22 mouse cellular contexts compared by ENCODE assay signal in genomic region chr4:99030686-99031085, GRCm38 (mm10). TPM values are rescaled to one million over a fixed set of nuclear protein-coding genes. Genes with fewer than 3 reads are reported as not detected.
A peak's percentile ranks its signal among the peaks of the same experiment; 100 is the strongest.
DNase-seq lines count a peak whose midpoint lies in the region; ATAC-seq and TF ChIP-seq lines count a peak whose summit lies in the region.
"Had no signal": no experiment of that assay in that cellular context is flagged by ENCODE, and none has a peak within 500 bp of the region (broad histone marks: within the 10 kb centered on the region; RNA-seq: fewer than 3 reads in every experiment).

Gene Angptl3 (plus strand): TSS chr4:99030954.

- TF ChIP-seq CTCF in liver, adult 2 months (IDR thresholded peaks at IDR 0.05; ENCODE audit: low read depth, low read length) = no peak
- no peak for TF ChIP-seq CTCF in hindbrain, postnatal 0 days (IDR thresholded peaks at IDR 0.05; ENCODE audit: low read depth)

- peak within 1 kb of the TSS; percentile 92 for H3K27ac ChIP-seq in liver, adult 2 months (replicated peaks; ENCODE audit: insufficient read depth, low read depth, low read length)
- no peak within 1 kb of the TSS for H3K27ac ChIP-seq in liver, embryonic 16.5 days (ENCODE audit: low read length)
- H3K27ac ChIP-seq in hindbrain, postnatal 0 days = no peak within 1 kb of the TSS
- H3K27ac ChIP-seq: forebrain, embryonic 10.5 days; gastrocnemius, adult 2 months; heart, embryonic 10.5 days; hindbrain, embryonic 13.5 days; intestine, embryonic 15.5 days; neural tube, embryonic 12.5 days had no signal

- no peaks in the 10 kb centered on the region for H3K4me1 ChIP-seq in erythroblast, embryonic 14.5 days (ENCODE audit: control insufficient read depth)
- peaks cover 9% of the 10 kb centered on the region; the same call in 1 of the 2 replicates for H3K4me1 ChIP-seq in liver, adult 2 months (ENCODE audit: control insufficient read depth, insufficient read depth, low read length)
- H3K4me1 ChIP-seq in liver, embryonic 16.5 days (ENCODE audit: control insufficient read depth, low read depth, low read length) = no peaks in the 10 kb centered on the region; the same call in 1 of the 2 replicates
- no peaks in the 10 kb centered on the region for H3K4me1 ChIP-seq in hindbrain, postnatal 0 days (ENCODE audit: insufficient read depth, low read length)
- H3K4me1 ChIP-seq: forebrain, embryonic 10.5 days; heart, embryonic 10.5 days; hindbrain, embryonic 13.5 days; intestine, embryonic 15.5 days; neural tube, embryonic 12.5 days had no signal

- H3K27me3 ChIP-seq in erythroblast, embryonic 14.5 days (ENCODE audit: control insufficient read depth) = no peaks in the 10 kb centered on the region
- H3K27me3 ChIP-seq in liver, adult 2 months (ENCODE audit: control insufficient read depth, insufficient read depth, low read length) = no peaks in the 10 kb centered on the region
- H3K27me3 ChIP-seq in liver, embryonic 16.5 days (ENCODE audit: control insufficient read depth, insufficient read depth, low read depth, low read length) = no peaks in the 10 kb centered on the region
- no peaks in the 10 kb centered on the region for H3K27me3 ChIP-seq in hindbrain, postnatal 0 days (ENCODE audit: insufficient read depth, low read length)
- H3K27me3 ChIP-seq: hindbrain, embryonic 13.5 days; intestine, embryonic 15.5 days; neural tube, embryonic 12.5 days had no signal

- no peaks in the 10 kb centered on the region for H3K79me2 ChIP-seq in liver, adult 2 months (ENCODE audit: control insufficient read depth, insufficient read depth, low read length)

- DNase-seq in liver, adult 2 months (ENCODE audit: extremely low read depth, low read depth, low spot score) = peak; percentile 99
- no peak for DNase-seq in liver
- DNase-seq in kidney, postnatal 25 days = peak; percentile 54 to 67
- DNase-seq in hindbrain, postnatal 0 days (ENCODE audit: low spot score) = no peak
- DNase-seq: cerebellum, adult 9-10 months; forebrain, postnatal 0 days; gastrocnemius, adult 2 months; lung, adult 18-20 months; right cerebral cortex, adult 18-20 months; thymus, postnatal 14 days had no signal

- no peaks in the 10 kb centered on the region for H3K36me3 ChIP-seq in erythroblast, embryonic 14.5 days (ENCODE audit: control insufficient read depth)
- peaks cover 12% of the 10 kb centered on the region for H3K36me3 ChIP-seq in liver, adult 2 months (ENCODE audit: control insufficient read depth, insufficient read depth, low read length)
- H3K36me3 ChIP-seq in liver, embryonic 16.5 days (ENCODE audit: control insufficient read depth, insufficient read depth) = no peaks in the 10 kb centered on the region
- H3K36me3 ChIP-seq in hindbrain, postnatal 0 days (ENCODE audit: insufficient read depth, low read length) = no peaks in the 10 kb centered on the region
- H3K36me3 ChIP-seq: G1E; hindbrain, embryonic 13.5 days; intestine, embryonic 15.5 days; neural tube, embryonic 12.5 days had no signal

- TF ChIP-seq POLR2A in liver, adult 2 months (IDR thresholded peaks at IDR 0.05; ENCODE audit: extremely low read depth, insufficient read depth, low read length) = no peak

- no peaks in the 10 kb centered on the region for H3K9me3 ChIP-seq in erythroblast, embryonic 14.5 days (ENCODE audit: control insufficient read depth, low read length)
- no peaks in the 10 kb centered on the region for H3K9me3 ChIP-seq in liver, embryonic 16.5 days (replicated peaks; ENCODE audit: control insufficient read depth, low read length)
- no peaks in the 10 kb centered on the region for H3K9me3 ChIP-seq in hindbrain, postnatal 0 days (ENCODE audit: low read length)
- H3K9me3 ChIP-seq: forebrain, embryonic 10.5 days; heart, embryonic 10.5 days; hindbrain, embryonic 13.5 days; intestine, embryonic 15.5 days; neural tube, embryonic 12.5 days had no signal

- H3K4me3 ChIP-seq in erythroblast, embryonic 14.5 days (replicated peaks) = peak within 1 kb of the TSS; percentile 25
- peak within 1 kb of the TSS; percentile 85 for H3K4me3 ChIP-seq in liver, adult 2 months (ENCODE audit: insufficient read depth, low read depth, low read length)
- H3K4me3 ChIP-seq in liver, embryonic 16.5 days (ENCODE audit: low read depth, low read length) = peak within 1 kb of the TSS; percentile 46
- no peak within 1 kb of the TSS for H3K4me3 ChIP-seq in hindbrain, postnatal 0 days (ENCODE audit: low read length)
- H3K4me3 ChIP-seq: forebrain, embryonic 10.5 days; gastrocnemius, adult 2 months; heart, embryonic 10.5 days; hindbrain, embryonic 13.5 days; intestine, embryonic 15.5 days; neural tube, embryonic 12.5 days had no signal

- ATAC-seq in erythroblast, adult 5-6 weeks (replicated peaks; ENCODE audit: low FRiP score, poor library complexity, severe bottlenecking) = no peak
- ATAC-seq in liver, embryonic 16.5 days (ENCODE audit: low read depth) = peak; percentile 75
- no peak for ATAC-seq in hindbrain, postnatal 0 days
- ATAC-seq in frontal cortex, adult (ENCODE audit: low TSS enrichment) = no peak
- ATAC-seq: forebrain, postnatal 0 days; intestine, embryonic 15.5 days had no signal

- peak within 1 kb of the TSS; percentile 27; the same call in 1 of the 2 replicates for H3K4me2 ChIP-seq in liver, embryonic 16.5 days (ENCODE audit: low read depth, low read length)
- H3K4me2 ChIP-seq in hindbrain, postnatal 0 days (ENCODE audit: low read depth, low read length) = no peak within 1 kb of the TSS
- H3K4me2 ChIP-seq: hindbrain, embryonic 13.5 days; intestine, embryonic 15.5 days; midbrain, embryonic 11.5 days; neural tube, embryonic 12.5 days had no signal

- 27% methylated on average over 2 of the region's 2 CpGs for WGBS in liver, adult 2 months
- WGBS in liver, embryonic 16.5 days (ENCODE audit: insufficient replicate concordance) = 65% methylated on average over 2 of the region's 2 CpGs
- WGBS in hindbrain, postnatal 0 days = 75% methylated on average over 2 of the region's 2 CpGs

- H3K9ac ChIP-seq in liver, adult 2 months (ENCODE audit: low read depth, low read length) = peak within 1 kb of the TSS; percentile 94
- H3K9ac ChIP-seq in liver, embryonic 16.5 days (ENCODE audit: low read depth, low read length) = no peak within 1 kb of the TSS
- no peak within 1 kb of the TSS for H3K9ac ChIP-seq in hindbrain, postnatal 0 days (replicated peaks; ENCODE audit: low read length)
- H3K9ac ChIP-seq: forebrain, postnatal 0 days; hindbrain, embryonic 13.5 days; intestine, embryonic 15.5 days; neural tube, embryonic 12.5 days had no signal

RNA-seq across cellular contexts. Expression of gene Angptl3, which starts in this region (rescaled TPM):
- 0.08 TPM in 1 of 2 replicates, not detected in the other for polyA plus RNA-seq in erythroblast, embryonic 14.5 days (2012)
- not detected in 2 replicates for total RNA-seq in erythroblast, adult 5-6 weeks (2015; ENCODE audit: low replicate concordance)
- not detected in 2 replicates for total RNA-seq in erythroblast, adult 5-6 weeks (2017; ENCODE audit: low replicate concordance)
- 520 and 564 TPM in 2 replicates for total RNA-seq in liver, adult 2 months (2014; rRNA removed)
- polyA plus RNA-seq in liver, adult 2 months (2012; rRNA removed) = 164 and 201 TPM in 2 replicates
- polyA plus RNA-seq in liver, embryonic 16.5 days (2015; fragmentation: Nextera tagmentation; extraction: Ambion mirVana) = 230 and 253 TPM in 2 replicates
- not detected in 2 replicates for total RNA-seq in hindbrain, postnatal 0 days (2014; rRNA removed)
- 0.60 and 1.1 TPM in 2 replicates for polyA plus RNA-seq in hindbrain, postnatal 0 days (2015; fragmentation: Nextera tagmentation; extraction: Ambion mirVana)
- total RNA-seq: forebrain, postnatal 0 days; gastrocnemius, adult 2 months had no signal
- polyA plus RNA-seq: G1E; testis, adult 2 months had no signal

Comparison
In these comparisons a context has a peak if more than half of its experiments do, and no peak if none do; other contexts are left out.
1. RNA of gene Angptl3 (total RNA-seq): 520 to 564 TPM in liver, adult 2 months; not detected in erythroblast, adult 5-6 weeks and not detected in hindbrain, postnatal 0 days; every median in the first group is over 100 times any median in the second.
2. RNA of gene Angptl3 (polyA plus RNA-seq): 230 to 253 TPM in liver, embryonic 16.5 days and 164 to 201 TPM in liver, adult 2 months; 0.60 to 1.1 TPM in hindbrain, postnatal 0 days and 0.08 TPM in erythroblast, embryonic 14.5 days; every median in the first group is over 10 times any median in the second.
3. DNase-seq: peak in liver, adult 2 months (single experiment) and kidney, postnatal 25 days (2 of 2); none in liver (single experiment) and hindbrain, postnatal 0 days (single experiment).